Mouse (Mus musculus) activated CD4-positive, CD25-positive, alpha-beta regulatory T cell, adult 4 months (primary cell): ENCODE measurements around the gene Pak1. TPM values are rescaled to one million over a fixed set of nuclear protein-coding genes. Genes with fewer than 3 reads are reported as not detected.
A peak's percentile ranks its signal among the peaks of the same experiment; 100 is the strongest.

Experiments used
- ATAC-seq: one replicate; pipeline ENCODE4 v1.8.0; 2017
- polyA plus RNA-seq, 2 experiments: library from polyadenylated mRNA; unstranded; fragments of 100-300 nt; shearing (Covaris generic); gene quantifications; one replicate each; pipeline ENCODE4 v1.2.1; 2017

Gene Pak1
- polyA plus RNA-seq, result 1 to 10 TPM; 2.5 to 3.3 TPM

- peak; percentile 64 for ATAC-seq
Measured at GRCm38 (mm10) chr7:97788190-97788668, at the start of gene Pak1. Gene Pak1, plus strand, starts transcription at chr7:97788541.

- ATAC-seq, result no peak
Measured at GRCm38 (mm10) chr7:97740948-97741347, 47.4 kb upstream of the Pak1 start.

GRCm38 (mm10) chr7:97741756-97742291 lies 46.5 kb upstream of the Pak1 start:
- no peak for ATAC-seq

GRCm38 (mm10) chr7:97745299-97745698 lies 43.0 kb upstream of the Pak1 start:
- peak; percentile 17 for ATAC-seq

GRCm38 (mm10) chr7:97747176-97747707 lies 41.1 kb upstream of the Pak1 start:
- no peak for ATAC-seq

GRCm38 (mm10) chr7:97747787-97748497 lies 40.4 kb upstream of the Pak1 start:
- peak; percentile 40 for ATAC-seq

- ATAC-seq, result peak; percentile 70
Measured at GRCm38 (mm10) chr7:97748527-97749206, 39.7 kb upstream of the Pak1 start.

- ATAC-seq, result peak; percentile 57
Measured at GRCm38 (mm10) chr7:97749207-97750190, 38.8 kb upstream of the Pak1 start.

- ATAC-seq, result no peak
Measured at GRCm38 (mm10) chr7:97756967-97757881, 31.1 kb upstream of the Pak1 start.

- no peak for ATAC-seq
Measured at GRCm38 (mm10) chr7:97764591-97764990, 23.8 kb upstream of the Pak1 start.

- ATAC-seq, result no peak
Measured at GRCm38 (mm10) chr7:97765181-97765962, 23.0 kb upstream of the Pak1 start.

GRCm38 (mm10) chr7:97765963-97766347 lies 22.4 kb upstream of the Pak1 start:
- no peak for ATAC-seq

- no peak for ATAC-seq
Measured at GRCm38 (mm10) chr7:97766406-97767166, 21.8 kb upstream of the Pak1 start.

- ATAC-seq, result no peak
Measured at GRCm38 (mm10) chr7:97767841-97768240, 20.5 kb upstream of the Pak1 start.

GRCm38 (mm10) chr7:97769020-97769419 lies 19.3 kb upstream of the Pak1 start:
- ATAC-seq, result no peak

GRCm38 (mm10) chr7:97770841-97771620 lies 17.3 kb upstream of the Pak1 start:
- ATAC-seq, result no peak

- no peak for ATAC-seq
Measured at GRCm38 (mm10) chr7:97775380-97775779, 13.0 kb upstream of the Pak1 start.

- no peak for ATAC-seq
Measured at GRCm38 (mm10) chr7:97775923-97776322, 12.4 kb upstream of the Pak1 start.

GRCm38 (mm10) chr7:97777191-97777590 lies 11.2 kb upstream of the Pak1 start:
- no peak for ATAC-seq
